Mouse (Mus musculus): ENCODE results near the gene Arhgap9. TPM values are rescaled to one million over a fixed set of nuclear protein-coding genes. Genes with fewer than 3 reads are reported as not detected.

Arhgap9 gene
- polyA plus RNA-seq, 1 experiment from 2014 or later: 2.6 TPM

DNA sequence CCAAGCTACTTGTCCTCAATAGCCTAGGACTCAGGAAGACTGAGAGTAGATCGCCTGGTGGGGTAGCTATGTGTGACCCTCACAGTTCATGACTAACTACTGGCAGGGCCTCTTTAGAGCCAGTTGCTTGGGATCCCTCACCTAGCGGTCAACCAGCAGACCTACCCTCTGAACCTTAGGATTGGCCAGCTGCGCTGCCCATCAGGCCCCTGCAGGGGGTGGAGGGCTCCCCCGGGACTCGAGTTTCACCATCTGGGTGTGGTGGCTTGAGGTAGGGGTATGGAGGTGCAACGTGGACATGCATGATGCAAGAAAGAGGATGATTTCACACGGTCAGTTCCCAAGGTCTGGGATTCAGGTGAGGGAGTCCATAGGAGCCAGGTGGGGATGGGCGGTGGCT is 30.0 kb downstream of the Arhgap9 start:
- Histone ChIP-seq H3K9ac (replicated peaks; ENCODE audit: low read length) (no peak overlapping the region), H3K4me1 (ENCODE audit: insufficient read depth, low read length) (peaks cover 8% of the 10 kb centered on the region; the same call in 1 of the 2 replicates), H3K27me3 (ENCODE audit: insufficient read depth, low read length) (no peaks in the 10 kb centered on the region), H3K4me3 (ENCODE audit: low read length) (no peak overlapping the region), H3K36me3 (ENCODE audit: insufficient read depth, low read length) (no peaks in the 10 kb centered on the region), H3K27ac (ENCODE audit: low read length) (no peak overlapping the region), H3K4me2 (replicated peaks; ENCODE audit: low read depth, low read length) (no peak overlapping the region), H3K9me3 (ENCODE audit: low read length) (no peaks in the 10 kb centered on the region)
- no peak for ATAC-seq (ENCODE audit: low FRiP score, low TSS enrichment)
- WGBS: 63% methylated on average over 8 of the region's 8 CpGs

DNA sequence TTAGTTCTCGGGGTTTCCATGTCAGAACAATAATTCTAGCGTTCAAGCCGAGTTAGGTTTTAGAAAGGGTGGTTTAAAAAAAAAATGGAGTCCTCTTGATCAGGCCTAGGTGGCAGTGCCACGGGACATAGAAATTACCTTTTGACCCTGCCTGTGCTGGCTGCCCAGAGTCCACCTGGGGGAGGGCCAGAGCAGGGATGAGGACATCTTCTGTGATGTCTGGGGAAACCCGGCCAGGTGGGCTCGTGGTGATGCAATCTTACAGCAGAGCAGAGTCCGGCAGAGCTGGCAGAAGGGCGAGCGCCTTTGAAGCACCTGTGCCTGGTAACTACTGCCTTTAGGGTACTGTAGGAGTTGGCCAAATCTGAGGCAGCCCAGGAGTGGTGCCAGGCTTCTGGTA is 30.4 kb downstream of the Arhgap9 start:
- Histone ChIP-seq H3K9me3 (ENCODE audit: low read length) (no peaks in the 10 kb centered on the region), H3K4me3 (ENCODE audit: low read length) (no peak overlapping the region), H3K27me3 (ENCODE audit: insufficient read depth, low read length) (no peaks in the 10 kb centered on the region), H3K9ac (replicated peaks; ENCODE audit: low read length) (no peak overlapping the region), H3K27ac (ENCODE audit: low read length) (no peak overlapping the region), H3K4me2 (replicated peaks; ENCODE audit: low read depth, low read length) (no peak overlapping the region), H3K4me1 (ENCODE audit: insufficient read depth, low read length) (peaks cover 8% of the 10 kb centered on the region; the same call in 1 of the 2 replicates), H3K36me3 (ENCODE audit: insufficient read depth, low read length) (no peaks in the 10 kb centered on the region)
- WGBS: 76% methylated on average over 9 of the region's 9 CpGs
- ATAC-seq (ENCODE audit: low FRiP score, low TSS enrichment): no peak

DNA sequence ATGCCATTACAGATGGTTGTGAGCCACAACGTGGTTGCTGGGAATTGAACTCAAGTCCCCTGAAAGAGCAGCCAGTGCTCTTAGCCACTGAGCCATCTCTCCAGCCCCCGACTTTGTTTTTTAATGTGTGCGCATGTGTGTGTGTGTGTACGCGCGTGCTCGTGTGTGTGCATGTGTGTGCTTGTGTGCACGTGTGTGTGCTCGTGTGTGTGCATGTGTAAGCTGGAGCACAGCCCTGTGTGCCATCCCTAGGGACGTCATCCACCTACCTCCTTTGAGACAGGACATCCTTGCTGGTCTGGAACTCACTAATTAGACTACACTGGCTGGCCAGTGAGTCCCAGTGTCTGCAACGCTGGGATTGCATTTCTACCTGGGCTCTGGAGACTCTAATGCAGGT is 31.0 kb downstream of the Arhgap9 start:
- WGBS: 86% methylated on average over 11 of the region's 11 CpGs
- Histone ChIP-seq H3K36me3 (ENCODE audit: insufficient read depth, low read length) (no peaks in the 10 kb centered on the region), H3K27ac (ENCODE audit: low read length) (no peak overlapping the region), H3K9ac (replicated peaks; ENCODE audit: low read length) (no peak overlapping the region), H3K4me1 (ENCODE audit: insufficient read depth, low read length) (peaks cover 8% of the 10 kb centered on the region; the same call in 1 of the 2 replicates), H3K4me2 (replicated peaks; ENCODE audit: low read depth, low read length) (no peak overlapping the region), H3K27me3 (ENCODE audit: insufficient read depth, low read length) (no peaks in the 10 kb centered on the region), H3K9me3 (ENCODE audit: low read length) (no peaks in the 10 kb centered on the region), H3K4me3 (ENCODE audit: low read length) (no peak overlapping the region)
- ATAC-seq (ENCODE audit: low FRiP score, low TSS enrichment): no peak

DNA sequence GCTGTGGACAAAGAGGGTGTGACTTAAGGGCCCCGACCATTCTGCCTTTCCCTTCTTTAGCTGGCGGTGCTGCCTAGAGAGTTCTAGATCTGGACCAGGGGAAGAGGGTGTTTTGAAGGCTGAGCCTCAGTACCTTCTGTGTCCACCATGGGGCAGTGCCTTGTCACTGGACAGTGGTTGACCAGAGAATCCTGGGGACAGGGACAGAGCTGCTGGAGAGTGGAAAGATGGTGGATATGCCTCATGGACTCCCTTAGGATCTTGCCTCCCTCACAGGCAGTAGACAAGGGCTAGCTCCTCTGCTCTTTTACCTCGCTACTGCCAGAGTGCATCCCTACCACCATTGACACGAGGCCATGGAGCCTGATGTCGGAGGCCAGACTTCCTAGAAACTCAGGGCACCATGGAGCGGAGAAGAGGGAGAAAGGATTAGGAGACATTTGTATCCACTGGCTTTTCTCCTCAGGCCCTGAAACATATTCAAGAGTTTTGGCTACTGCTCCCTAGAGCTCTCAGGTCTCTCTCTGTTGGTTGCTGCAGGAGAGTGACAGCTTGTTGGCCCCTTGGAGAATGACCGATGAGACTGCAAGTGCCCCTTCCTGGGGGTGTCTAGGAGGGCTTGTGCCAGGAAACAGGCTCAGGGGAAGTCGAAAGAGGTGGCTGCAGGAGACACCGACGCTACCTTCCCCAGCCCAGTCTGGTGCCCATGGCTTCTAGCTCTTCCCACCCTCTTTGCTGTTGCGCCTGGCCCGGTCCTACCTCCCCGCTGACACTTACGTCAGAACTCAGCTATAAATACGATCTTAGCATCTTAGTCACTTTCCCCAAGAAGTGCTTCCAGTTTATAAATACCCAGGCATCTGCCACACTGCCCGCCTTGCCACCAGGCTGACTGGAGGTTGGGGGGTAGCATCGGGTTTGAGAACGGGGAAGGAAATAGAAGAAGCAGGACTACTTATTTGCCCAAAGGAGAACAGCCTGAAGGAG is 32.4 kb downstream of the Arhgap9 start, which contains the start of gene Inhbe:
TSS of gene Inhbe (minus strand) at position 503 of the 987 bp plus-strand sequence.
- H3K27ac ChIP-seq (ENCODE audit: low read length): no peak within 1 kb of the TSS
- ATAC-seq (ENCODE audit: low FRiP score, low TSS enrichment): no peak
- H3K9me3 ChIP-seq (ENCODE audit: low read length): no peaks in the 10 kb centered on the region
- no peak within 1 kb of the TSS for H3K4me3 ChIP-seq (ENCODE audit: low read length)
- 83% methylated on average over 18 of the region's 18 CpGs for WGBS
- H3K4me2 ChIP-seq (replicated peaks; ENCODE audit: low read depth, low read length): no peak within 1 kb of the TSS
- no peaks in the 10 kb centered on the region for H3K36me3 ChIP-seq (ENCODE audit: insufficient read depth, low read length)
- no peaks in the 10 kb centered on the region for H3K27me3 ChIP-seq (ENCODE audit: insufficient read depth, low read length)
- H3K9ac ChIP-seq (replicated peaks; ENCODE audit: low read length): no peak within 1 kb of the TSS
- H3K4me1 ChIP-seq (ENCODE audit: insufficient read depth, low read length): peaks cover 8% of the 10 kb centered on the region; the same call in 1 of the 2 replicates

DNA sequence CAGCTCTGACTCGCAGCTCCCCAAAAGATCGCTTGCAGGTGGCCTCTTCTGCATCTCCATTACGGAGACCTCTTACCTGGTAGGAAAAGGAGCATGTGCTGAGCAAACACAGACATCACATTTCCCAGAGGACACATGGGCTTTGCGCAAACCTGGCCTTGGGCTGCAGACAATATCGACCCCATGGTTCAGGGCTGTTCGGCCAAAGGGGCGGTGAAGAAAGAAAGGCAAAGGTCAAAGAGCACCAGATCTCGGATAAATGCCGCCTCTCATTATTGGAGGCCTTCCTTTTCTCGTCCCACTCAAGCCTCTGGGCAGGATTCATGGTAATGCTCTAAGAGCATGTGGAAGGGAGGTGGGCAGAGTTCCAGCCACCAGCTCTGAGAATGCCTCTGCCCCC is 33.6 kb downstream of the Arhgap9 start:
- no peak overlapping the region for H3K4me2 ChIP-seq (replicated peaks; ENCODE audit: low read depth, low read length)
- no peak for ATAC-seq (ENCODE audit: low FRiP score, low TSS enrichment)
- no peaks in the 10 kb centered on the region for H3K36me3 ChIP-seq (ENCODE audit: insufficient read depth, low read length)
- H3K4me3 ChIP-seq (ENCODE audit: low read length): no peak overlapping the region
- 74% methylated on average over 10 of the region's 10 CpGs for WGBS
- no peak overlapping the region for H3K9ac ChIP-seq (replicated peaks; ENCODE audit: low read length)
- H3K27me3 ChIP-seq (ENCODE audit: insufficient read depth, low read length): no peaks in the 10 kb centered on the region
- H3K27ac ChIP-seq (ENCODE audit: low read length): no peak overlapping the region
- H3K9me3 ChIP-seq (ENCODE audit: low read length): no peaks in the 10 kb centered on the region
- peaks cover 8% of the 10 kb centered on the region; the same call in 1 of the 2 replicates for H3K4me1 ChIP-seq (ENCODE audit: insufficient read depth, low read length)

DNA sequence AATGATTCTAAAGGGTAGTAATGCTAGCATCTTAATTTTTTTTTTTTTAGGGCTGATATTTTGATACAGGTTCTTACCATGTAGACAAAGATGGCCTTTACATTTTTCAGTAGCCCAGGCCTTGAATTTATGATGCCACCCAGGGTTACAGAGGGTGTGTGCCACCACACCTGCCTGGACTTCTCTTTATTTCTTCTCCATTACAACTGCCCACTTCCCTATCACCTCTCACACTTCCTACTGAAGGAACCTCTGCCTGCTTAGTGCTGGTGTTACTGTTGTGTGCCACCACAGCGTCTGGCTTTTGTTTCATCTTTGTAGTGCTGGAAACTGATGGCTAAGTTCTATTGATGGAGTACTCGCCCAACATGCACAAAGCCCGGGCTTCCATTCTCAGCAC is 39.0 kb downstream of the Arhgap9 start:
- Histone ChIP-seq H3K9me3 (ENCODE audit: low read length) (no peaks in the 10 kb centered on the region), H3K4me1 (ENCODE audit: insufficient read depth, low read length) (no peaks in the 10 kb centered on the region), H3K27ac (ENCODE audit: low read length) (no peak overlapping the region), H3K4me3 (ENCODE audit: low read length) (no peak overlapping the region), H3K9ac (replicated peaks; ENCODE audit: low read length) (no peak overlapping the region), H3K27me3 (ENCODE audit: insufficient read depth, low read length) (no peaks in the 10 kb centered on the region), H3K36me3 (ENCODE audit: insufficient read depth, low read length) (no peaks in the 10 kb centered on the region), H3K4me2 (replicated peaks; ENCODE audit: low read depth, low read length) (no peak overlapping the region)
- no peak for ATAC-seq (ENCODE audit: low FRiP score, low TSS enrichment)
- 83% methylated on average over 3 of the region's 3 CpGs for WGBS

DNA sequence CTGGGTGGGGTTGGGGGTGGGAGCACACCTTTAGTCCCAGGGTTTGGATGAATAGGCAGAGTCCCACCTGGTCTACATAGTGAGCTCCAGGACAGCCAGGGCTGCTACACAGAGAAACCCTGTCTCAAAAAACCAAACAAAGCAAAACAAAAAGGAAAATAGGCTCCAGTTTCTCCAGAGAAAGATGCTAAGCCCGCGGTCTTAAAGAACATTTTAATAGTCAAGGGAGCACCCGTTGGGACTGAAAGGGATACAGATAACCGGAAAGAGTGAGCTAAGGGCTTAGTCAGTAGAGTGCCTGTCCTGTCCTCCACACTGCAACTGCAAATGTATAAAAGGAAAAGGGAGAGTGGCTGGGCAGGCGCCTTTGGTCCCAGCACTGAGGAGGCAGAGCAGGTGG is 45.4 kb downstream of the Arhgap9 start:
- H3K4me1 ChIP-seq (ENCODE audit: insufficient read depth, low read length): peaks cover 5% of the 10 kb centered on the region; the same call in 1 of the 2 replicates
- no peaks in the 10 kb centered on the region for H3K36me3 ChIP-seq (ENCODE audit: insufficient read depth, low read length)
- ATAC-seq (ENCODE audit: low FRiP score, low TSS enrichment): no peak
- no peaks in the 10 kb centered on the region for H3K9me3 ChIP-seq (ENCODE audit: low read length)
- no peak overlapping the region for H3K27ac ChIP-seq (ENCODE audit: low read length)
- 78% methylated on average over 5 of the region's 5 CpGs for WGBS
- H3K9ac ChIP-seq (replicated peaks; ENCODE audit: low read length): no peak overlapping the region
- no peak overlapping the region for H3K4me3 ChIP-seq (ENCODE audit: low read length)
- no peak overlapping the region for H3K4me2 ChIP-seq (replicated peaks; ENCODE audit: low read depth, low read length)
- H3K27me3 ChIP-seq (ENCODE audit: insufficient read depth, low read length): no peaks in the 10 kb centered on the region

DNA sequence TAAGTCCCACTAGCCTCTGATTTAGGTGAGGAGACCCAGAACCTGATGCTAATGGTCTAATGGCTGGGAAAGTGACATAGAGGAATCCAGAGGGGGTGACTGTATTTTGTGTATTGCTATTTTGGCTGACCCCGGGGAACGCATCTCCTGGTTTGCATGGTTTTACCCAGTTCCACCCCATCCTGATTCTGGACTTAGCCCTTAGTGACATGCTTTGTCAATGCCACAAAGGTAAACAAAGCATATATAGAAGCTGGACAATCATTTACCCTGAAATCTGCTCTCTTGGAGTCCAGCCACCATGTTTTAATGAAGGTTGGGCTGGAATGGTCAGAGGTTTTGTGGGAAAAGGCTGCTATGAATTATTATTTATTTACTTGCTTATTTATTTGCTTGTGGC is 46.5 kb downstream of the Arhgap9 start:
- Histone ChIP-seq H3K36me3 (ENCODE audit: insufficient read depth, low read length) (no peaks in the 10 kb centered on the region), H3K4me3 (ENCODE audit: low read length) (no peak overlapping the region), H3K27ac (ENCODE audit: low read length) (no peak overlapping the region), H3K9ac (replicated peaks; ENCODE audit: low read length) (no peak overlapping the region), H3K27me3 (ENCODE audit: insufficient read depth, low read length) (no peaks in the 10 kb centered on the region), H3K4me1 (ENCODE audit: insufficient read depth, low read length) (peaks cover 5% of the 10 kb centered on the region; the same call in 1 of the 2 replicates), H3K9me3 (ENCODE audit: low read length) (no peaks in the 10 kb centered on the region), H3K4me2 (replicated peaks; ENCODE audit: low read depth, low read length) (no peak overlapping the region)
- WGBS: 74% methylated on average over 2 of the region's 2 CpGs
- no peak for ATAC-seq (ENCODE audit: low FRiP score, low TSS enrichment)

DNA sequence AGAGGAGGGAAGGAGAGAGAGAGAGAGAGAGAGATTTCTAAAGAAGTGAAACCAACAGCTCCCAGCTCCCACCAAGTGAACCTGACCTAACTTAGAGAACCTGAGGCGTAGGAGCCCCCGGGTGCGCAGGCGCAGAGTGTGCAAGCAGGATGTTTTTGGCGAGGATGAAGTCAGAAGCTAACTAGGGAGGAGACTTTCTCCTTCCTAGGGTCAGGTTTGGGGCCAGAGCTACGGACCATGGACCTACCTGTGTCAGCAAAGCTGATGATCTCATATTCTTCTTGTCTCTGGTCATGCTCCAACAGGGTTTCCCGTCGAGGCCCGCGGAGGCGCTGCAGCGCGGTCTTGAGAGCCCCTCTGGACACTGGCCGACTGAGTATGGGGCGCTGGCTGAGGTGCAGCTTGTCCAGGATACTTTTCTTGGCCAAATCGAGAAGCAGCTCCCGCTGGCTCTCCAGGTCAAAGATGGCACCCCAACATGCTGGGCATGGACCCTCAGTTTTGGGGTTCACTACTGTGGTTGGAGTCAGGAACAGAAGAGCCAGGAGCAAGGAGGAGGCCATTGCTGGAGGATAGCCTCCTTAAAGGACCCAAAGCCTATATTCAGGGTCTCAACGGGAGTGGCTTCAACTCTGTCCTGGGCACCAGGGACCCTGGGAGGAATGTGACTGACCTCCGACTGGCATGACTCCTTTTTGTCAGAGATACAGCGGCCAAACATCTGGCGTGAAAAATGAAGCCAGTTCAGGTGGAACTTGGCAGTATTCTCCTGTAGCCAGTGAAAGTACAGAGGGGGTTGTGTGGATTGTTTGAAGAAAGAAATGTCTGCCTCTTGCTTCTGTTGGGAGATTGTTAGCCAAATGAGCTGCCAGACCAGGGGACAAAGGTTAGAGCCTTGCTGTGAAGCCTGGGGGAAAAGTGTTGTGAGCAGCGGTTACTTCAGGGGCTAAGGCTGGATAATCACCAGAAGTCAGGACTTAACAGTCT is 48.4 kb downstream of the Arhgap9 start, which contains the start of gene Inhbc:
TSS of gene Inhbc (minus strand) at position 598 of the 987 bp plus-strand sequence.
- Histone ChIP-seq H3K4me2 (replicated peaks; ENCODE audit: low read depth, low read length) (no peak within 1 kb of the TSS), H3K4me1 (ENCODE audit: insufficient read depth, low read length) (peaks cover 5% of the 10 kb centered on the region; the same call in 1 of the 2 replicates), H3K27me3 (ENCODE audit: insufficient read depth, low read length) (no peaks in the 10 kb centered on the region), H3K9ac (replicated peaks; ENCODE audit: low read length) (no peak within 1 kb of the TSS), H3K27ac (ENCODE audit: low read length) (no peak within 1 kb of the TSS), H3K4me3 (ENCODE audit: low read length) (no peak within 1 kb of the TSS), H3K9me3 (ENCODE audit: low read length) (no peaks in the 10 kb centered on the region), H3K36me3 (ENCODE audit: insufficient read depth, low read length) (no peaks in the 10 kb centered on the region)
- WGBS: 76% methylated on average over 22 of the region's 22 CpGs
- no peak for ATAC-seq (ENCODE audit: low FRiP score, low TSS enrichment)

Data from kidney, embryonic 16.5 days (tissue).